Mouse (Mus musculus) stomach, postnatal 0 days (tissue): ENCODE results near the gene Sec11a. TPM values are rescaled to one million over a fixed set of nuclear protein-coding genes. Genes with fewer than 3 reads are reported as not detected.

Source experiments
- ATAC-seq: fragments of 200-750 bp; cut with Nextera tagmentation; 2 replicates; pipeline ENCODE4 v1.8.0; 2017; ENCODE audit not compliant: low FRiP score, low TSS enrichment
- DNase-seq: peaks from one replicate; pipeline ENCODE4 v3.0.0-alpha.2; 2016; ENCODE audit warnings: low spot score
- H3K27ac ChIP-seq: fragments of 300-500 bp; sonication (generic); replicated peaks from 2 replicates; pipeline ENCODE4 v1.5.1; 2014; ENCODE audit warnings: mild to moderate bottlenecking, control low read depth
- H3K27me3 ChIP-seq: fragments of 300-500 bp; sonication (generic); 2 replicates; pipeline ENCODE4 v1.6.1; 2014; ENCODE audit warnings: low read length; ENCODE audit not compliant: control insufficient read depth, insufficient read depth
- H3K36me3 ChIP-seq: fragments of 300-500 bp; sonication (generic); 2 replicates; pipeline ENCODE4 v1.6.1; 2014; ENCODE audit warnings: low read length, mixed read lengths; ENCODE audit not compliant: control insufficient read depth, insufficient read depth
- H3K4me1 ChIP-seq: fragments of 300-500 bp; sonication (generic); replicated peaks from 2 replicates; pipeline ENCODE4 v1.6.1; 2014; ENCODE audit warnings: antibody characterized with exemption; ENCODE audit not compliant: control insufficient read depth, insufficient read depth
- H3K4me2 ChIP-seq: fragments of 300-500 bp; sonication (generic); replicated peaks from 2 replicates; pipeline ENCODE4 v1.6.1; 2014; ENCODE audit warnings: low read depth, mild to moderate bottlenecking, control low read depth, moderate library complexity
- H3K4me3 ChIP-seq: fragments of 300-500 bp; sonication (generic); 2 replicates; pipeline ENCODE4 v1.5.1; 2014; ENCODE audit warnings: low read depth, low read length, control low read depth
- H3K9ac ChIP-seq: fragments of 300-500 bp; sonication (generic); 2 replicates; pipeline ENCODE4 v1.6.1; 2014; ENCODE audit warnings: mild to moderate bottlenecking, low read length, control low read depth, mixed read lengths
- H3K9me3 ChIP-seq: fragments of 300-500 bp; sonication (generic); 2 replicates; pipeline ENCODE4 v1.6.1; 2016; ENCODE audit warnings: low read length; ENCODE audit not compliant: control insufficient read depth
- CTCF ChIP-seq: IDR thresholded peaks from 2 replicates; pipeline ENCODE4 v1.5.1; 2016; ENCODE audit warnings: antibody characterized with exemption, low read depth, mild to moderate bottlenecking, moderate library complexity
- EP300 ChIP-seq: optimal IDR thresholded peaks from 2 replicates; pipeline ENCODE3; 2016; ENCODE audit warnings: antibody characterized with exemption
- WGBS: fragments of 180-500 bp; shearing (Covaris S2); extraction: QIAGEN DNeasy Blood & Tissue Kit; methylation state at CpG from one replicate; pipeline ENCODE4 v1.1.7; 2014; 5-methylcytosine and 5-hydroxymethylcytosine counted together
- polyA plus RNA-seq: library from polyadenylated mRNA; unstranded; fragments of >200 nt; fragmentation: Nextera tagmentation; extraction: Ambion mirVana; gene quantifications from 2 replicates; pipeline ENCODE4 v1.2.1, GENCODE M21; 2015

The Sec11a gene
- polyA plus RNA-seq, 1 experiment from 2014 or later = 167 TPM

- no peak for ATAC-seq
- H3K4me1 ChIP-seq = no peaks in the 10 kb centered on the region; the same call in 1 of the 2 replicates
- WGBS = 85% methylated on average over 7 of the region's 7 CpGs
- no peaks in the 10 kb centered on the region for H3K27me3 ChIP-seq
- TF ChIP-seq CTCF (no peak), EP300 (no peak)
- H3K9me3 ChIP-seq = no peaks in the 10 kb centered on the region
- H3K4me2 ChIP-seq = no peak overlapping the region
- H3K36me3 ChIP-seq = peaks cover 25% of the 10 kb centered on the region
- DNase-seq = no peak
- no peak overlapping the region for H3K9ac ChIP-seq
- H3K27ac ChIP-seq = no peak overlapping the region
- H3K4me3 ChIP-seq = no peak overlapping the region
Observed at GRCm38 (mm10) chr7:80894196-80894595, 53.4 kb downstream of the Sec11a start.

GRCm38 (mm10) chr7:80893753-80894129, 53.8 kb downstream of the Sec11a start:
- no peaks in the 10 kb centered on the region for H3K27me3 ChIP-seq
- WGBS = 73% methylated on average over 6 of the region's 6 CpGs
- H3K36me3 ChIP-seq = peaks cover 25% of the 10 kb centered on the region
- no peak overlapping the region for H3K9ac ChIP-seq
- no peaks in the 10 kb centered on the region for H3K9me3 ChIP-seq
- DNase-seq (no peak), ATAC-seq (no peak)
- no peak overlapping the region for H3K4me3 ChIP-seq
- no peaks in the 10 kb centered on the region; the same call in 1 of the 2 replicates for H3K4me1 ChIP-seq
- no peak overlapping the region for H3K27ac ChIP-seq
- TF ChIP-seq EP300 (no peak), CTCF (no peak)
- no peak overlapping the region for H3K4me2 ChIP-seq

GRCm38 (mm10) chr7:80893086-80893752, 54.4 kb downstream of the Sec11a start:
- Histone ChIP-seq H3K9me3 (no peaks in the 10 kb centered on the region), H3K4me1 (no peaks in the 10 kb centered on the region; the same call in 1 of the 2 replicates), H3K27me3 (no peaks in the 10 kb centered on the region), H3K9ac (no peak overlapping the region), H3K4me3 (no peak overlapping the region), H3K36me3 (peaks cover 25% of the 10 kb centered on the region), H3K27ac (no peak overlapping the region), H3K4me2 (no peak overlapping the region)
- DNase-seq = no peak
- no peak for ATAC-seq
- WGBS = 93% methylated on average over 15 of the region's 15 CpGs
- TF ChIP-seq CTCF = no peak
- no peak for TF ChIP-seq EP300

- no peak for TF ChIP-seq EP300
- TF ChIP-seq CTCF = no peak
- Histone ChIP-seq H3K27me3 (no peaks in the 10 kb centered on the region), H3K4me3 (no peak overlapping the region), H3K4me2 (no peak overlapping the region), H3K9ac (no peak overlapping the region), H3K9me3 (no peaks in the 10 kb centered on the region), H3K4me1 (no peaks in the 10 kb centered on the region; the same call in 1 of the 2 replicates), H3K36me3 (peaks cover 22% of the 10 kb centered on the region), H3K27ac (peak overlapping the region; percentile 77)
- WGBS = 72% methylated on average over 13 of the region's 13 CpGs
- ATAC-seq (peak; percentile 15; the same call in 1 of the 2 replicates), DNase-seq (no peak)
Observed at GRCm38 (mm10) chr7:80889841-80890241, 57.7 kb downstream of the Sec11a start.

GRCm38 (mm10) chr7:80889021-80889511, 58.5 kb downstream of the Sec11a start:
- Histone ChIP-seq H3K4me1 (no peaks in the 10 kb centered on the region; the same call in 1 of the 2 replicates), H3K4me3 (no peak overlapping the region), H3K27ac (peak overlapping the region; percentile 77), H3K36me3 (peaks cover 22% of the 10 kb centered on the region), H3K27me3 (no peaks in the 10 kb centered on the region), H3K9me3 (no peaks in the 10 kb centered on the region), H3K4me2 (no peak overlapping the region), H3K9ac (no peak overlapping the region)
- DNase-seq (peak; percentile 77), ATAC-seq (peak; percentile 84)
- no peak for TF ChIP-seq CTCF
- no peak for TF ChIP-seq EP300
- 42% methylated on average over 9 of the region's 9 CpGs for WGBS

- H3K36me3 ChIP-seq = peaks cover 18% of the 10 kb centered on the region
- 69% methylated on average over 7 of the region's 7 CpGs for WGBS
- TF ChIP-seq CTCF (no peak), EP300 (no peak)
- H3K4me1 ChIP-seq = no peaks in the 10 kb centered on the region; the same call in 1 of the 2 replicates
- DNase-seq (no peak), ATAC-seq (peak; percentile 39)
- H3K9ac ChIP-seq = no peak overlapping the region
- no peak overlapping the region for H3K4me2 ChIP-seq
- H3K4me3 ChIP-seq = no peak overlapping the region
- peak overlapping the region; percentile 77 for H3K27ac ChIP-seq
- H3K27me3 ChIP-seq = no peaks in the 10 kb centered on the region
- H3K9me3 ChIP-seq = no peaks in the 10 kb centered on the region
Observed at GRCm38 (mm10) chr7:80888595-80888994, 59.0 kb downstream of the Sec11a start.
